Comparison of ENCODE assay signal across 27 mouse cellular contexts in genomic region chr8:70356111-70356510, GRCm38 (mm10). TPM values are rescaled to one million over a fixed set of nuclear protein-coding genes. Genes with fewer than 3 reads are reported as not detected.
DNase-seq lines count a peak whose midpoint lies in the region; ATAC-seq and TF ChIP-seq lines count a peak whose summit lies in the region.
"Had no signal": no experiment of that assay in that cellular context is flagged by ENCODE, and none has a peak within 500 bp of the region (broad histone marks: within the 10 kb centered on the region; RNA-seq: fewer than 3 reads in every experiment).

No protein-coding gene starts in this region.

- peak overlapping the region; percentile 38 for H3K4me2 ChIP-seq in liver, postnatal 0 days (ENCODE audit: low read depth, low read length)
- H3K4me2 ChIP-seq: forebrain, embryonic 12.5 days had no signal

- H3K9ac ChIP-seq in liver, postnatal 0 days (replicated peaks): no peak overlapping the region
- H3K9ac ChIP-seq: forebrain, embryonic 12.5 days had no signal

- peaks cover 28% of the 10 kb centered on the region for H3K4me1 ChIP-seq in heart, embryonic 10.5 days
- H3K4me1 ChIP-seq in liver, postnatal 0 days (ENCODE audit: insufficient read depth): peaks cover 46% of the 10 kb centered on the region
- H3K4me1 ChIP-seq in cerebellum, adult 2 months (ENCODE audit: control insufficient read depth, insufficient read depth, low read length): peaks cover 8% of the 10 kb centered on the region; the same call in 1 of the 2 replicates

- peak overlapping the region; percentile 12; the same call in 1 of the 2 replicates for H3K27ac ChIP-seq in heart, embryonic 10.5 days
- H3K27ac ChIP-seq in liver, postnatal 0 days (ENCODE audit: low read depth): peak overlapping the region; percentile 83
- no peak overlapping the region for H3K27ac ChIP-seq in cerebellum, adult 2 months (ENCODE audit: insufficient read depth, low read length)
- H3K27ac ChIP-seq: forebrain, embryonic 12.5 days; limb, embryonic 10.5 days had no signal

- H3K36me3 ChIP-seq in heart, embryonic 10.5 days: 0 out of 2 replicates have a peak, but pooled peaks cover 3% of the 10 kb centered on the region
- H3K36me3 ChIP-seq in liver, postnatal 0 days (replicated peaks; ENCODE audit: insufficient read depth, low read length): no peaks in the 10 kb centered on the region

- H3K4me3 ChIP-seq in heart, embryonic 10.5 days: no peak overlapping the region
- no peak overlapping the region for H3K4me3 ChIP-seq in liver, postnatal 0 days (ENCODE audit: low read depth, low read length)
- no peak overlapping the region for H3K4me3 ChIP-seq in cerebellum, adult 2 months (replicated peaks; ENCODE audit: insufficient read depth, low read depth, low read length)
- H3K4me3 ChIP-seq: forebrain, embryonic 12.5 days; limb, embryonic 10.5 days had no signal

- 85% methylated on average over 1 of the region's 1 CpGs for WGBS in heart, embryonic 10.5 days
- 39% methylated on average over 1 of the region's 1 CpGs for WGBS in liver, postnatal 0 days (ENCODE audit: insufficient replicate concordance)
- 81% methylated on average over 1 of the region's 1 CpGs for WGBS in cerebellum, adult 2 months

- TF ChIP-seq EP300 in liver, postnatal 0 days (IDR thresholded peaks at IDR 0.05; ENCODE audit: low read depth): peak; percentile 72

- H3K27me3 ChIP-seq in heart, embryonic 10.5 days (ENCODE audit: insufficient read depth, poor library complexity, severe bottlenecking): peaks cover 12% of the 10 kb centered on the region; the same call in 1 of the 2 replicates
- no peaks in the 10 kb centered on the region for H3K27me3 ChIP-seq in liver, postnatal 0 days (ENCODE audit: insufficient read depth, low read length)
- H3K27me3 ChIP-seq in cerebellum, adult 2 months (ENCODE audit: control insufficient read depth, insufficient read depth, low read length): no peaks in the 10 kb centered on the region

- no peak for TF ChIP-seq CTCF in liver, postnatal 0 days (IDR thresholded peaks at IDR 0.05; ENCODE audit: low read depth)
- no peak for TF ChIP-seq CTCF in cerebellum, adult 2 months (IDR thresholded peaks at IDR 0.05; ENCODE audit: borderline replicate concordance, insufficient read depth, low read depth, low read length)

- peak; percentile 22 for ATAC-seq in liver, postnatal 0 days
- ATAC-seq: CD4-positive, CD25-positive, alpha-beta regulatory T cell, adult 4 months; hindbrain, embryonic 16.5 days; intestine, embryonic 16.5 days had no signal

- no peak for DNase-seq in heart, embryonic 10.5 days (ENCODE audit: low spot score)
- no peak for DNase-seq in heart, postnatal 25 days (ENCODE audit: low spot score)
- peak; percentile 46 for DNase-seq in MEL-GATA-1-ER (ENCODE audit: extremely low read depth, low read depth)
- DNase-seq in liver: peak; percentile 85
- DNase-seq in liver, postnatal 0 days: no peak
- DNase-seq in cerebellum, adult 2 months: no peak
- DNase-seq in testis, postnatal 14 days (ENCODE audit: low spot score): no peak
- DNase-seq in lung, postnatal 10 days: no peak
- DNase-seq: adrenal gland, adult 8-10 months; cerebellum, adult 11 months; cerebellum, postnatal 25 days; embryo, embryonic 11 days; gastrocnemius, postnatal 14 days; heart, postnatal 4 days; kidney, postnatal 4 days; layer of hippocampus, adult 9-11 months; lung, adult 18-20 months; right cerebral cortex, postnatal 4 days; thymus, postnatal 4 days had no signal

- intact Hi-C loops in heart, postnatal 25 days (cut with DNase I): no loop called here

- no peaks in the 10 kb centered on the region for H3K9me3 ChIP-seq in heart, embryonic 10.5 days
- no peaks in the 10 kb centered on the region for H3K9me3 ChIP-seq in liver, postnatal 0 days (ENCODE audit: low read length)
- H3K9me3 ChIP-seq: forebrain, embryonic 12.5 days; limb, embryonic 10.5 days had no signal

- TF ChIP-seq POLR2A in cerebellum, adult 2 months (IDR thresholded peaks at IDR 0.05; ENCODE audit: borderline replicate concordance, insufficient read depth, low read length): no peak

RNA-seq across cellular contexts. Expression of gene Upf1, which starts 3.0 kb away (rescaled TPM):
- polyA plus RNA-seq in heart, embryonic 10.5 days (2016; fragmentation: Nextera tagmentation; extraction: Ambion mirVana): 14.5 and 19.8 TPM in 2 replicates
- total RNA-seq in heart, postnatal 25 days (2021): 10 to 100 TPM; 43.2 to 46.3 TPM
- polyA plus RNA-seq in liver, postnatal 0 days (2015; fragmentation: Nextera tagmentation; extraction: Ambion mirVana): 6.7 and 7.1 TPM in 2 replicates
- 37.9 and 41.3 TPM in 2 replicates for polyA plus RNA-seq in cerebellum, adult 2 months (2012; rRNA removed)

RNA-seq across cellular contexts. Expression of gene Comp, which starts 17.2 kb away (rescaled TPM):
- polyA plus RNA-seq in heart, embryonic 10.5 days (2016; fragmentation: Nextera tagmentation; extraction: Ambion mirVana): 0.43 and 1.2 TPM in 2 replicates
- 1 to 10 TPM; 6.1 to 7.0 TPM for total RNA-seq in heart, postnatal 25 days (2021)
- 3.0 and 4.0 TPM in 2 replicates for polyA plus RNA-seq in liver, postnatal 0 days (2015; fragmentation: Nextera tagmentation; extraction: Ambion mirVana)
- 2.2 and 3.1 TPM in 2 replicates for polyA plus RNA-seq in cerebellum, adult 2 months (2012; rRNA removed)

RNA-seq across cellular contexts. Expression of gene Gdf1, which starts 26.5 kb away (rescaled TPM):
- polyA plus RNA-seq in heart, embryonic 10.5 days (2016; fragmentation: Nextera tagmentation; extraction: Ambion mirVana): 1.9 and 4.2 TPM in 2 replicates
- under 1 TPM in 1 of 2 experiments, not detected in 1; 0.21 TPM for total RNA-seq in heart, postnatal 25 days (2021)
- 0.16 TPM in 1 of 2 replicates, not detected in the other for polyA plus RNA-seq in liver, postnatal 0 days (2015; fragmentation: Nextera tagmentation; extraction: Ambion mirVana)
- polyA plus RNA-seq in cerebellum, adult 2 months (2012; rRNA removed): 19.1 and 21.0 TPM in 2 replicates
- total RNA-seq: midbrain, postnatal 0 days; neutrophil, adult 5-6 weeks had no signal
- polyA plus RNA-seq: embryonic facial prominence, embryonic 14.5 days had no signal

RNA-seq across cellular contexts. Expression of gene Cers1, which starts 40.5 kb away (rescaled TPM):
- polyA plus RNA-seq in heart, embryonic 10.5 days (2016; fragmentation: Nextera tagmentation; extraction: Ambion mirVana): 1.4 TPM in 2 replicates
- total RNA-seq in heart, postnatal 25 days (2021): under 1 TPM; 0.31 to 0.39 TPM
- 0.12 TPM in 1 of 2 replicates, not detected in the other for polyA plus RNA-seq in liver, postnatal 0 days (2015; fragmentation: Nextera tagmentation; extraction: Ambion mirVana)
- polyA plus RNA-seq in cerebellum, adult 2 months (2012; rRNA removed): 55.5 and 56.8 TPM in 2 replicates
- total RNA-seq: neutrophil, adult 5-6 weeks had no signal
- polyA plus RNA-seq: CD4-positive, CD25-positive, alpha-beta regulatory T cell, adult 4 months had no signal

RNA-seq across cellular contexts. Expression of gene Cope, which starts 53.8 kb away (rescaled TPM):
- polyA plus RNA-seq in heart, embryonic 10.5 days (2016; fragmentation: Nextera tagmentation; extraction: Ambion mirVana): 379 and 398 TPM in 2 replicates
- total RNA-seq in heart, postnatal 25 days (2021): 100 to 1,000 TPM; 145 to 159 TPM
- 162 and 171 TPM in 2 replicates for polyA plus RNA-seq in liver, postnatal 0 days (2015; fragmentation: Nextera tagmentation; extraction: Ambion mirVana)
- polyA plus RNA-seq in cerebellum, adult 2 months (2012; rRNA removed): 286 and 287 TPM in 2 replicates

Comparison
In these comparisons a context has a peak if more than half of its experiments do, and no peak if none do; other contexts are left out.
1. DNase-seq: peak in MEL-GATA-1-ER (single experiment) and liver (single experiment); none in heart, embryonic 10.5 days (single experiment), heart, postnatal 25 days (single experiment), liver, postnatal 0 days (single experiment), cerebellum, adult 2 months (0 of 2), testis, postnatal 14 days (single experiment) and lung, postnatal 10 days (single experiment).